Mouse (Mus musculus) pancreas, adult 10 weeks (tissue): ENCODE results near the gene Ift52. TPM values are rescaled to one million over a fixed set of nuclear protein-coding genes. Genes with fewer than 3 reads are reported as not detected.

ENCODE experiments used
- polyA plus RNA-seq: library from polyadenylated mRNA; stranded (reverse); fragments of 350-450 nt; fragmentation: Illumina TruSeq; extraction: RNeasy Lipid Tissue Mini Kit (QIAGEN cat#74804); gene quantifications from one replicate; pipeline ENCODE4 v1.2.3, GENCODE M21; 2015; ENCODE audit warnings: low read depth, low replicate concordance; ENCODE audit not compliant: insufficient read depth

Ift52 gene
- polyA plus RNA-seq: 6.0 TPM

GRCm38 (mm10) chr2:163016916-163017743 is at the start of gene Ift52:
Gene Ift52 (plus strand): TSS chr2:163017354.

GRCm38 (mm10) chr2:162987218-162987617 is 29.9 kb upstream of the Ift52 start, which contains the start of gene Sgk2:
Gene Sgk2 (plus strand): TSS chr2:162987330.

GRCm38 (mm10) chr2:163054335-163054840 is 37.2 kb downstream of the Ift52 start, which contains the start of gene Mybl2:
Gene Mybl2 (plus strand): TSS chr2:163054687.

GRCm38 (mm10) chr2:163087728-163088127 is 70.6 kb downstream of the Ift52 start, which contains the start of gene Gtsf1l:
Gene Gtsf1l (minus strand): TSS chr2:163087855.

Other genes with a start within 250 kb of the Ift52 start
- 254 TPM for gene Srsf6, start 85.8 kb upstream of the Ift52 start, polyA plus RNA-seq
- not detected for gene L3mbtl1, start 73.9 kb upstream of the Ift52 start, polyA plus RNA-seq
- 1.7 TPM for gene Sgk2, start 30.0 kb upstream of the Ift52 start, polyA plus RNA-seq
- gene Mybl2, start 37.3 kb downstream of the Ift52 start, polyA plus RNA-seq: 1.2 TPM
- gene Gtsf1l, start 70.5 kb downstream of the Ift52 start, polyA plus RNA-seq: not detected
- gene Tox2, start 185.8 kb downstream of the Ift52 start, polyA plus RNA-seq: 0.41 TPM